Mouse (Mus musculus): Measurements from ENCODE around the gene Col7a1. TPM values are rescaled to one million over a fixed set of nuclear protein-coding genes. Genes with fewer than 3 reads are reported as not detected.

Col7a1 gene
- polyA plus RNA-seq, 1 experiment from 2014 or later = 3.5 TPM

- Histone ChIP-seq H3K9ac (no peak overlapping the region), H3K27me3 (no peaks in the 10 kb centered on the region), H3K4me1 (no peaks in the 10 kb centered on the region), H3K27ac (no peak overlapping the region), H3K4me2 (no peak overlapping the region), H3K36me3 (no peaks in the 10 kb centered on the region), H3K4me3 (replicated peaks) (no peak overlapping the region), H3K9me3 (replicated peaks) (no peaks in the 10 kb centered on the region)
- 71% methylated on average over 3 of the region's 3 CpGs for WGBS
- ATAC-seq (replicated peaks; ENCODE audit: low FRiP score) = no peak
Measured at GRCm38 (mm10) chr9:109030312-109030711, 76.9 kb downstream of the Col7a1 start.

GRCm38 (mm10) chr9:109031001-109031400 is 77.6 kb downstream of the Col7a1 start:
- H3K4me1 ChIP-seq = no peaks in the 10 kb centered on the region
- no peaks in the 10 kb centered on the region for H3K36me3 ChIP-seq
- no peak overlapping the region for H3K4me3 ChIP-seq (replicated peaks)
- ATAC-seq (replicated peaks; ENCODE audit: low FRiP score) = no peak
- no peak overlapping the region for H3K27ac ChIP-seq
- H3K9ac ChIP-seq = no peak overlapping the region
- H3K4me2 ChIP-seq = no peak overlapping the region
- WGBS = 92% methylated on average over 7 of the region's 7 CpGs
- H3K9me3 ChIP-seq (replicated peaks) = no peaks in the 10 kb centered on the region
- H3K27me3 ChIP-seq = no peaks in the 10 kb centered on the region

DNA sequence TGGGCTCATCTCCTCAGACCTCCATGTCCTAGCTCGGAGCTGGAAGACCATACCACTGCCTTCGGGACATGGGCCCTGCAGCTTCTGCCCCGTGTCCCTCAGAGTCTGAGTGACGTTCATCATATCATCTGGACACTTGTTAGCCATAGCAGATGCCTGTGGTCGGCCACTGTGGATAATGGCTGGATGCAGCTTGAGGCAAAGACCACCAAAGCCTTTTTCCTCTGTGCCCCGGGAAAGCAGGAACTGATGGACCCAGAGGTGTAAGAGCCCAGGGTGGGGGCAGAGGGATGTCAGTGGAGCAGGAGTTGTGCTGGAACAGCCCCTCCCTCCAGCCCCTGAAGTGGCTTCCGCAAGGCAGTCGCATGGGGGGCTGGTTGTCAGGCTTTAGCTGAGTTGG is 78.3 kb downstream of the Col7a1 start:
- Histone ChIP-seq H3K27me3 (no peaks in the 10 kb centered on the region), H3K27ac (no peak overlapping the region), H3K36me3 (no peaks in the 10 kb centered on the region), H3K9me3 (replicated peaks) (no peaks in the 10 kb centered on the region), H3K4me1 (no peaks in the 10 kb centered on the region), H3K9ac (no peak overlapping the region), H3K4me3 (replicated peaks) (no peak overlapping the region), H3K4me2 (no peak overlapping the region)
- WGBS = 78% methylated on average over 8 of the region's 8 CpGs
- ATAC-seq (replicated peaks; ENCODE audit: low FRiP score) = no peak

DNA sequence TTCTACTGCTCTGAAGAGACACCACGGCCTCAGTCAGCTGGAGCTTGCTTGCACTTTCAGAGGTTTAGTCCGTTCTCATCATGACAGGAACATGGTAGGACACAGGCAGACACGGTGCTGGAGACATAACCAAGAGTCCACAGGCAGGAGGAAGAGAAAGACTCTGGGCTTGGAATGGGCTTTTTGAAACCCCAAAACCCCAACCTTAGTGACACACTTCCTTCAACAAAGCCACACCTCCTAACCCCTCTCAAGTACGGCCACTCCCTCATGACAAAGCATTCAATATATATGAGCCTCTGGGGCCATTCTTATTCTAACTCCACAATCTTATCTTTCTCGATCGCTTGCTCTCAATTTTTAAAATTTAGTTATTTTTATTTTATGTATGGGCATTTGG is 79.0 kb downstream of the Col7a1 start:
- H3K4me2 ChIP-seq = no peak overlapping the region
- H3K27me3 ChIP-seq = no peaks in the 10 kb centered on the region
- H3K4me1 ChIP-seq = no peaks in the 10 kb centered on the region
- H3K36me3 ChIP-seq = no peaks in the 10 kb centered on the region
- no peaks in the 10 kb centered on the region for H3K9me3 ChIP-seq (replicated peaks)
- 75% methylated on average over 6 of the region's 6 CpGs for WGBS
- no peak for ATAC-seq (replicated peaks; ENCODE audit: low FRiP score)
- no peak overlapping the region for H3K27ac ChIP-seq
- H3K9ac ChIP-seq = no peak overlapping the region
- H3K4me3 ChIP-seq (replicated peaks) = no peak overlapping the region

MicroRNAs within 50 kb of the gene (microRNA counts, 519-probe panel; counts per million panel counts)
- microRNA mmu-miR-711 = 31.7 counts per million

Small RNA genes lying within 50 kb of the gene (microRNA-seq; reads per million reads assigned to microRNA genes)
- not detected for gene Mir711

Other genes starting within 250 kb of the Col7a1 start
- gene Ip6k2, start 169.8 kb upstream of the Col7a1 start, polyA plus RNA-seq (2015; fragmentation: Nextera tagmentation; extraction: Ambion mirVana) = 96.4 and 106 TPM in 2 replicates
- 12.0 and 16.3 TPM in 2 replicates for gene Nckipsd, start 145.2 kb upstream of the Col7a1 start, polyA plus RNA-seq (2015; fragmentation: Nextera tagmentation; extraction: Ambion mirVana)
- 0.13 and 0.26 TPM in 2 replicates for gene Celsr3, start 127.3 kb upstream of the Col7a1 start, polyA plus RNA-seq (2015; fragmentation: Nextera tagmentation; extraction: Ambion mirVana)
- gene Slc26a6, start 100.3 kb upstream of the Col7a1 start, polyA plus RNA-seq (2015; fragmentation: Nextera tagmentation; extraction: Ambion mirVana) = 11.3 and 15.2 TPM in 2 replicates
- not detected in 2 replicates for gene Tmem89, start 39.0 kb upstream of the Col7a1 start, polyA plus RNA-seq (2015; fragmentation: Nextera tagmentation; extraction: Ambion mirVana)
- gene Uqcrc1, start 17.0 kb upstream of the Col7a1 start, polyA plus RNA-seq (2015; fragmentation: Nextera tagmentation; extraction: Ambion mirVana) = 513 and 523 TPM in 2 replicates
- gene Ucn2, start 32.4 kb downstream of the Col7a1 start, polyA plus RNA-seq (2015; fragmentation: Nextera tagmentation; extraction: Ambion mirVana) = 0.14 and 0.18 TPM in 2 replicates
- gene Pfkfb4, start 38.2 kb downstream of the Col7a1 start, polyA plus RNA-seq (2015; fragmentation: Nextera tagmentation; extraction: Ambion mirVana) = 8.7 and 10.6 TPM in 2 replicates
- gene Shisa5, start 85.0 kb downstream of the Col7a1 start, polyA plus RNA-seq (2015; fragmentation: Nextera tagmentation; extraction: Ambion mirVana) = 81.7 and 95.6 TPM in 2 replicates
- 11.1 and 13.8 TPM in 2 replicates for gene Trex1, start 106.1 kb downstream of the Col7a1 start, polyA plus RNA-seq (2015; fragmentation: Nextera tagmentation; extraction: Ambion mirVana)
- gene Atrip, start 120.5 kb downstream of the Col7a1 start, polyA plus RNA-seq (2015; fragmentation: Nextera tagmentation; extraction: Ambion mirVana) = 26.3 and 27.0 TPM in 2 replicates
- 12.9 and 13.6 TPM in 2 replicates for gene Ccdc51, start 128.9 kb downstream of the Col7a1 start, polyA plus RNA-seq (2015; fragmentation: Nextera tagmentation; extraction: Ambion mirVana)
- 616 and 693 TPM in 2 replicates for gene Tma7, start 129.0 kb downstream of the Col7a1 start, polyA plus RNA-seq (2015; fragmentation: Nextera tagmentation; extraction: Ambion mirVana)
- gene Plxnb1, start 141.8 kb downstream of the Col7a1 start, polyA plus RNA-seq (2015; fragmentation: Nextera tagmentation; extraction: Ambion mirVana) = 15.2 and 19.4 TPM in 2 replicates
- gene Fbxw21, start 208.5 kb downstream of the Col7a1 start, polyA plus RNA-seq (2015; fragmentation: Nextera tagmentation; extraction: Ambion mirVana) = not detected in 2 replicates
- not detected in 2 replicates for gene Fbxw13, start 242.4 kb downstream of the Col7a1 start, polyA plus RNA-seq (2015; fragmentation: Nextera tagmentation; extraction: Ambion mirVana)